Mouse (Mus musculus) ES-E14 (cell line): ENCODE measurements around the gene Cnot10.

Source experiments
- CHD2 ChIP-seq: IDR thresholded peaks from 2 replicates; pipeline ENCODE4 v1.6.1; 2014; ENCODE audit warnings: mild to moderate bottlenecking, low read depth, low read length, inconsistent platforms
- HCFC1 ChIP-seq: IDR thresholded peaks from 2 replicates; pipeline ENCODE4 v1.6.1; 2012; ENCODE audit warnings: low read length, inconsistent platforms, borderline replicate concordance; ENCODE audit not compliant: insufficient read depth
- MAFK ChIP-seq: IDR thresholded peaks from 2 replicates; pipeline ENCODE4 v1.6.1; 2014; ENCODE audit warnings: mild to moderate bottlenecking, low read depth, low read length, inconsistent platforms; ENCODE audit not compliant: insufficient read depth
- ZC3H11A ChIP-seq: IDR thresholded peaks from 2 replicates; pipeline ENCODE4 v1.6.1; 2012; ENCODE audit warnings: low read depth, mild to moderate bottlenecking, inconsistent platforms, low read length, borderline replicate concordance
- ZNF384 ChIP-seq: IDR thresholded peaks from 2 replicates; pipeline ENCODE4 v1.6.1; 2012; ENCODE audit warnings: low read depth, low read length, inconsistent platforms

- no peak for TF ChIP-seq HCFC1
- TF ChIP-seq CHD2: no peak
- TF ChIP-seq ZC3H11A: no peak
- no peak for TF ChIP-seq ZNF384
- TF ChIP-seq MAFK: no peak
These were observed 78.4 kb downstream of the Cnot10 start for GRCm38 (mm10) chr9:114561671-114561971.
